Mouse (Mus musculus): Measurements from ENCODE around the gene Ankrd9. TPM values are rescaled to one million over a fixed set of nuclear protein-coding genes. Genes with fewer than 3 reads are reported as not detected.

The Ankrd9 gene
- 100 to 1,000 TPM; 147 to 209 (median 152) TPM for total RNA-seq (2022)

GRCm38 (mm10) chr12:110978607-110979406 lies at the start of gene Ankrd9:
Gene Ankrd9 (minus strand): TSS chr12:110979040.
- DNase-seq (ENCODE audit: low spot score in 2 of 2) = peak; percentile 98

DNA sequence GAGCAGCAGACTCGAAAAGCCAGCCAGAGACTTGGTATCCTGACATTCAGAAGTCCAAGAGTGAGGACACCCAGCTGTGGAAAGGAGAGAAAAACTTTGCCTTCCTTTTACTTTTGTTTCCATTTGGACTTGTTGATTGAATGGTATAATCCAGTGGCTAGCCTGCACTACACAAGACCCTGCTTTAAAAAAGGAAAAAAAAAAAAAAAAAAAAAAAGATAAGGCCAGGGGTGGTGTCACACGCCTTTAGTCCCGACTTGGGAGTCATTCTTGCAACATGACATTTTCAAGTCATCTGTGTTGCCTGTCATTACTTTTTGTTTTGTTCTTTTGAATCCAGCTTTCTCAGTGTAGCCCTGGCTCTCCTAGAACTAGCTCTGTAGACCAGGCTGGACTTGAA lies 42.7 kb upstream of the Ankrd9 start:
- DNase-seq (ENCODE audit: low spot score in 2 of 2) = no peak

GRCm38 (mm10) chr12:111021138-111021537 lies 42.3 kb upstream of the Ankrd9 start:
- DNase-seq (ENCODE audit: low spot score in 2 of 2) = no peak

GRCm38 (mm10) chr12:111019086-111019485 lies 40.2 kb upstream of the Ankrd9 start:
- DNase-seq (ENCODE audit: low spot score in 2 of 2) = no peak

GRCm38 (mm10) chr12:111018068-111018467 lies 39.2 kb upstream of the Ankrd9 start:
- DNase-seq (ENCODE audit: low spot score in 2 of 2) = no peak

DNA sequence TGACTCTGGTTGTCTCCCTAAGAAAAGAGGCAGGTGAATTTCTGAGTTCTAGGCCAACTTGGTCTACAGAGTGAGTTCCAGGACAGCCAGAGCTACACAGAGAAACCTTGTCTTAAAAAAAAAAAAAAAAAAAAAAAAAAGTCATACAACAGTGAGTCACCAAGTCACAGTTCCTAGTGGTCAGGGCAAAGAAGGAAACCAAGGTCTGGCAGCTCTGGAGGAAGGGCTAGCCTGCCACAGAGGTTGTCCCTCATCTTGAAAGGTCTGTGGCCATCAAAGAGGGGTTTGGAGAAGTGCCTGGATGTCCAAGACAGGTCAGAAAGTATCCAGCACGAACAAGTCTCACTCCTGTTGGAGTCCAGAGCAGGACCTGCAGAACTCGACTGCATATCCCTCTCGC lies 38.0 kb upstream of the Ankrd9 start:
- no peak for DNase-seq (ENCODE audit: low spot score in 2 of 2)

GRCm38 (mm10) chr12:111009615-111010257 lies 30.9 kb upstream of the Ankrd9 start:
- DNase-seq (ENCODE audit: low spot score in 2 of 2) = no peak

GRCm38 (mm10) chr12:111008500-111009490 lies 30.0 kb upstream of the Ankrd9 start:
- DNase-seq (ENCODE audit: low spot score in 2 of 2) = no peak

DNA sequence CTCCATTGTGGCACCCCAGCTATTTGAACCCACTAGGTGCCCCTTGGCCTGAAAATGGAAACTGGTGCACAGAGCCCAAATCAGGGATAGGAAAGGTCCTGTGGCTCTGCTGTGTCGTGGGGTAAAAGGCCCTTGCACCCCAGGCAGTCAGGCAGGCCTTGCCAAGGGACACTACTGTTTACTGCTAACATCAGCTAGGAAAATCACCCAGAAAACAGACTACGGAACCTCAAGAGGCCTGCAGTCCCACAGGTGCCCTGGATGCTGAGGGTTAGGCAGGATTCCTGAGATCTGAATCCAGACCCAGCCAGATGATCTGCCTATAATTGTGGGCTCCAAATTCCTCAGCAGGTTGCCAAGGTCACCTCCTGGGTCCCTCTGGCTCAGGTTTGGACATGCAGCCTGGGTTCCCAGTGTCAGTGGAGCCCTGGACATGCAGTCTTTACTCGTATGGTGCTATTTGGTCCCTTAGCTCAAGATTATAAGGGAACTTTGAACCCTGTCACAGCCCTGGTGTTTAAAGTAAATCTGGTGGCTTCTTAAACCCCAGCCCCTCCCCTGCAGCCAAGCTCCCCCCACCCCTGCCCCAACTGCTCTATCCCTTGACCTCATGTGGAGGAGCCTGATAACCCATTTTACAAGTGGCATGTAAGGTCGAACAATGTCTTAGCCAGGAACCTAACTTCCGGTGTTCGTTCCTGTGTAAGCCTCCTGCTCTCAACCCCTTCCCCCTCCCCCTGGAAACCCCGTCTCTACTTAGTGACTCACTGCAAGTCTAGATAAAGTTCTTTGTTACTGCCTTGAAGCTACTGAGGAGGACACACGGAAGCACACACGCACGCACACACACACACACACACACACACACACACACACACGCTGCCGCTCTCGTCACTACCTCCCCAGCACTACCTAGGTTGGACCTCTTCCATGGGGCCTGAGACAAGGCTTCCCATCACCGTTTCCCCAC lies 28.6 kb upstream of the Ankrd9 start:
- DNase-seq (ENCODE audit: low spot score in 2 of 2) = no peak

DNA sequence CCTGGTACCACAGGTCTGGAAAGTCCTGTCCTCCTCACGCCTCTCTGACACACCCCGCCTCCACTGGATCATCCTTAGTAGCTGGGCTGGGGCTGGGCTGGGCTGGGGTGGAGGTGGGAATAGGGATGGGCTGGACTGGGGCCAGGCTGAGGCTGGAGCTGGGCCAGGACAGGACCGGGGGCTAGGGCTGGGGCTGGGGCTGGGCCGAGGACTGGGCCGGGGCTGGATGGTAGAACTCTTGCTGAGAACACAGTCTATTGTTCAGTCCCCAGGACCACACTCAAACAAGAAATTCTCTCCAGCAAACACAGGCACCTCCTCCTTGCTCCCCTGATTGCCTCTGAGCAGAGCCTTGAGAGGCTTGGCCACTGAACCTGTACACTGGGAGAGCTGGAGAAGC lies 27.5 kb upstream of the Ankrd9 start:
- no peak for DNase-seq (ENCODE audit: low spot score in 2 of 2)

DNA sequence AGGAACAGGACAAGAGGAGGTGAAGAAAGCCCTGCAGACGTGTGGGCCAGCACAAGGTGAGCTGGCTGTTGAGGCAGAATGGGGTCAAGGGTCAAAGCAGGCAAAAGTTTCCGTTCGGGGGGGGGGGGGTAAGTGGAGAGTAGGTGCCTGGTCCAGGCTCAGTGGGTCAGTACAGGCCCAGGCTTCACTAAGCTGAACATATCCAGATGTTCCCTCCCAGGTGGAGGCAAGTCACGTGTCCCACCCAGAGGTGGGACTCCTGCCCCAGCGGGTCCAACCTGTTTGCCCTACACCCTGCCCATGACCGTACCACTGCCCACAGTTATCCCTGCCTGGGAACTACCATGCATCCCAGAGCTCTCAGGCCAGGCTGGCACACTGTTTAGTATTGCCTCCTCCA lies 27.0 kb upstream of the Ankrd9 start:
- DNase-seq (ENCODE audit: low spot score in 2 of 2) = no peak

DNA sequence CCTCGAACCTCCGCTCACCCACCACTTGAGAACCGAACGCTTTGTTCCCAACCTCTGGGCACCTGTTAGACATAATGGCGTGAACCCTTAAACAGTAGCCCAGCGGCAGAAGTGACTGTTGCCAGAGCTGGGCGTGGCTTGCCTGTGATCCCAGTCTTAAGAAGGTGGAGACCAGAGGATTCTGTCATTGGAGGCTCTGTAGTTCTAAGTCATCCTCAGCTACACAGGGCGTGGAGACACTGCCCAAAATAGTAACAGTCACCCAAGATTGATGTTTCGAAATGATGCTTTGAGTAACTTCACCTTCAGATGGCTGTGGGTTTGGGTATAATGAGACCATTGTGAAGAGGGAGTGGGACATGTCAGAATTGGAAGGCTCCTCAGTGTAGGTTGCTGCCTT lies 25.3 kb upstream of the Ankrd9 start:
- no peak for DNase-seq (ENCODE audit: low spot score in 2 of 2)

- DNase-seq (ENCODE audit: low spot score in 2 of 2) = no peak
Measured at GRCm38 (mm10) chr12:111000956-111001355, 22.1 kb upstream of the Ankrd9 start.

GRCm38 (mm10) chr12:110999820-111000219 lies 21.0 kb upstream of the Ankrd9 start:
- DNase-seq (ENCODE audit: low spot score in 2 of 2) = no peak

GRCm38 (mm10) chr12:110998092-110998491 lies 19.3 kb upstream of the Ankrd9 start:
- DNase-seq (ENCODE audit: low spot score in 2 of 2) = no peak

- no peak for DNase-seq (ENCODE audit: low spot score in 2 of 2)
Measured at GRCm38 (mm10) chr12:110994666-110995065, 15.8 kb upstream of the Ankrd9 start.

DNA sequence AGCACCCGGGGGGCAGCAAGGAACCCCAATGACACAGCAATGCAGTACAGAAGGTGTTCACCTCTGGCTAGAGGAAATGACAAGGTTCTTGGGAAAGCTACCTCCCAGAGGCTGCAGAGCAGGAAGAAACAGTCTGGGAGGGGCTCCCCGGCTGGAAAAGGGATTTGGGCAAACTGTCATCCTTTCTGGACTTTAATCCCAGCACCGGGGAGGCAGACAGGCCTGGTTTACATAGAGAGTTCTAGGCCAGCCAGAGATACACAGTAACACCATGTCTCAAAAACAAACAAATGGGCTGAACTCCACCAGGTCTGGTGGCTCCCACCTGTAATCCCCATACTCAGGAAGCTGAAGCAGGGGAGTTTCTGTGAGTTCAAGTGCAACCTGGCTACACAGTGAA lies 14.4 kb upstream of the Ankrd9 start:
- DNase-seq (ENCODE audit: low spot score in 2 of 2) = no peak

DNA sequence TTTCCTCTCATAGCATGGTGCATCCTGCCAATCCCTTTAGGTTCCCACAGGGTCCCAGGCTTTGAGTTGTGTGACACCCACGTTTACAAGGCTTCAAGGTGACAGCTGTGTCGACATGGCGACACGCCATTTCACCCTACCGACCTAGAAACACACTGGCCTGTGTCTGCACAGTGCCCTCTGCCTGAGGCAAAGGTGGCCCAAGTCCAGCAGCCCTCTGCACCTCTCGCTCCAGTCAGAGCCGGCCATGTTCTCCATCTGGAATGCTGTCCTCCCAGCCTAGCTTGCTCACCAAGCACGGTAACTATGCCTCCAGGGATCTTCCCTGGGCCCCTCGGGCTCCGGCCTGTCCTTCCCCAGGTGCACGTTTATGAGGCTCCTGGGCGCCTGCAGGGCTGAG lies 13.9 kb upstream of the Ankrd9 start:
- no peak for DNase-seq (ENCODE audit: low spot score in 2 of 2)

DNA sequence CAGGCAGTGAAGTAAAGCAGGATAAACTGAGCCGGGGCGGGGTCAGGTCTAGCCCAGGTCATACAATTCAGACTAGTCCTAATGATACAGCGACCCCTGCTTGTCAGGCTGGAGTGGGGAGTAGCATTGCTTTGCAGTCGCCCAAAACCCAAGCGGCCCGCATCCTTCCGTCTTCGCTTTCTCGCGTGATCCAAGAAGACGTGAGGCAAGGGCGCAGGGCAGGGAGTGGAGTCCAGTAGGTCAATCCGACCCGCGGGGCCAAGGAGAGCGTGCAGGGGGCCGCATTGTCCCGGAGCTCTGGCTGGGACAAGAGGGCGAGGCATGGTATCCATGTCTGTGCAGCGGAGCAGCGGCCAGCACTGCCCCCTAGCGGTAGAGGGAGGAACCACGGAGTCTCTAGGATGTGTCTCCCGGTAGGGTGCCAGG lies 13.3 kb upstream of the Ankrd9 start:
- peak; percentile 92 to 93 for DNase-seq (ENCODE audit: low spot score in 2 of 2)

- peak in 1 of 2 experiments; percentile 68 for DNase-seq (ENCODE audit: low spot score in 2 of 2)
Measured at GRCm38 (mm10) chr12:110991361-110992127, 12.7 kb upstream of the Ankrd9 start.
